Mouse (Mus musculus) mesoderm, embryonic 11.5 days (tissue): ENCODE data around the gene Nr6a1.

Experiments used
- DNase-seq: peaks from one replicate; pipeline ENCODE4 v3.0.0-alpha.2; 2012; ENCODE audit warnings: low read depth, low spot score

Nr6a1 gene

DNA sequence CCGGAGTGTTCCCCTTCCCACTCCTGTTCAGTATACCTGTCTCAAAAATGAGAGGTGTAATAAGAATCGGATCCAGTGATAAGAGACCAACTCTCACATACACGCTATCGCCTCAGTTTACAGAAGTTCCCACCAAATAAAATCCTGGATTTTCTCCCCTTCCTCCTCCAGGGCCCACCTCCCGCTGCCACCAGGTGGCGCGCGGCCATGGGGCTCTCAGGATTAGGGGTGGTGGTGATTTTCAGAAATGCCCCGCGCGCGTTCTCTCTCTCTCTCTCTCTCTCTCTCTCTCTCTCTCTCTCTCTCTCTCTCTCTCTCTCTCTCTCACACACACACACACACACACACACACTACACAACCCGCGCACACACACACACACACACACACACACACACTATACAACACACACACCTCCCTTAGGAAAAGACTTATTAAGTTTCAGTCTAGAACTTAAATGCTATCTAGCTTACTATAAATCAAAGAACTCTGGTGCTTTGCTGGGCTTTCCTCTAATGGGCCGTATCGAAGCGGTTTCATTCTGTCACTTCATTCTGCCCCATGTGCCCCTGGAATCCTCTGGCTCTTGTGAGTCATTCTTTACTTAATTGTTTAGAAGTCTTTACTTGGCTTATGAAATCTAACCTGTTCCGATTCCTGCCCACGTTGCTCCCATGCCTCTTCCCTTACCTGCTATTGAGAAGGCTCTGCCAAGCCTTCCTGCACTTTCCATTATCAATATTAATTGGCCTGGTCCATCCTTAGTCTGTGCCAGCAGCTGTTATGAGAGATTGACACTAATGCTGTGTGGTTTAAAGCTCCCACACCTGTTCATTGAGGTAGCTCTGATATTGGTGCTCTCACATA lies at the start of gene Nr6a1:
TSS of gene Nr6a1 (minus strand) at position 574 of the 865 bp plus-strand sequence.
- DNase-seq: peak; percentile 87

- no peak for DNase-seq
Measured at GRCm38 (mm10) chr2:38975941-38976805, 48.7 kb upstream of the Nr6a1 start.

GRCm38 (mm10) chr2:38975181-38975580 lies 47.7 kb upstream of the Nr6a1 start:
- DNase-seq: no peak

DNA sequence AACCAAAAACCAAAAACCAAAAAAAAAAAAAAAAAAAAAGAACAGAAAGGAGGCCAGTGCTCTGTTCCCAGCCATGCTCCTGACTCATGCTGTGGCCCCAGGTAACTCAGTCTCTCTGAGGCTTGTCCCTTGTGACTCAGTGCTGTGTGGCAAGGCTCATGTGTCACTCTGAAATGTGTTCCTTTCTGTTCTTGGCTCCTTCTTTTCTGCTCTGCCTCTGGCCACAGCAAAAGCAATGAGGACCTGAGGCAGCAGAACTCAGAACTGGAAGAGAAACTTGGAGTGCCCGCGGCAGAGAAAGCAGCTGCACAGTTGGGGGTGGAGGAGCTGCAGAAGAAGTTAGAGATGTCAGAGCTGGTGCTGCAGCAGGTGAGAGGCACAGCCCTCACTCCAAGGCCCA lies 46.7 kb upstream of the Nr6a1 start:
- no peak for DNase-seq

- DNase-seq: no peak
Measured at GRCm38 (mm10) chr2:38973701-38974100, 46.2 kb upstream of the Nr6a1 start.

- no peak for DNase-seq
Measured at GRCm38 (mm10) chr2:38973223-38973622, 45.7 kb upstream of the Nr6a1 start.

- no peak for DNase-seq
Measured at GRCm38 (mm10) chr2:38970057-38970456, 42.6 kb upstream of the Nr6a1 start.

GRCm38 (mm10) chr2:38969650-38970049 lies 42.2 kb upstream of the Nr6a1 start:
- no peak for DNase-seq

DNA sequence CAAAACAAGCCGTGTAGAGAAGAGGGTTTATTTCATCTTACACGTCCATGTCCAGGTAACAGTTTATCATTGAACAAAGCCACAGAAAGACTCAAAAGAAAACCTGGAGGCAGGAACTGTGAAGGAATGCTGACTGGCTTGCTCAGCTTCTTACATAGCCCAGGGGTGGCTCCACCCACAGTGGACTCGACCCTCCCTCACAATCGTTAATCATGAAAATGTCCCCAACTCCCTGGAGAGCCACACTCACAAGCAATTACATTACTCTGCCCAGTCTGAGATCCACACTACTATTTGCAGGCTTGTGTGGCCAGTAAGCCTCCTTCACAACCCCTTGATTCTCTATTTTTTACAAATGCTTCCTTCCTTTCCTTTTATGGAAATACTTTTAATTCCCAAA lies 36.7 kb upstream of the Nr6a1 start:
- DNase-seq: peak; percentile 82

- DNase-seq: no peak
Measured at GRCm38 (mm10) chr2:38957671-38958223, 30.3 kb upstream of the Nr6a1 start.

DNA sequence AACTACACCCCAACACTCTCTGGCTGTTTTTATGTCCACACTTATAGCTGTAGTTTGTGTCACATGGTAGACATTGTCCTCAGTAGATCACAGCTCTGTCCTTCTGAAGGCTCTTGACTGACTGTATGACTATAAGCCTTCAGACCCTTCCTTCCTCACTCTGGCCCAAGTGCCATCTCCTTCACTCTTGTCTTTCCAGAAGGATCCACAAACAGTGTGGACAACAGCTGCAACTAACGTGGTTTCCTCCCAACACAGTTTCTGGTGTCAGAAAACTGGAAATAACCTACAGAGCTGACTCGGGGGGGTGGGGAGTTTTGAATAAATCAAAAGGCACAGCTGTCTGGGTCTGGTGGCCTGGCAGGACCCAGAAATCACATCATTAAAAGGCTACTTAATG lies 28.6 kb upstream of the Nr6a1 start:
- DNase-seq: no peak

- no peak for DNase-seq
Measured at GRCm38 (mm10) chr2:38953152-38953883, 25.8 kb upstream of the Nr6a1 start.

GRCm38 (mm10) chr2:38950281-38950719 lies 22.8 kb upstream of the Nr6a1 start:
- no peak for DNase-seq

GRCm38 (mm10) chr2:38947566-38947965 lies 20.1 kb upstream of the Nr6a1 start:
- DNase-seq: no peak

- no peak for DNase-seq
Measured at GRCm38 (mm10) chr2:38944460-38945161, 17.1 kb upstream of the Nr6a1 start.

DNA sequence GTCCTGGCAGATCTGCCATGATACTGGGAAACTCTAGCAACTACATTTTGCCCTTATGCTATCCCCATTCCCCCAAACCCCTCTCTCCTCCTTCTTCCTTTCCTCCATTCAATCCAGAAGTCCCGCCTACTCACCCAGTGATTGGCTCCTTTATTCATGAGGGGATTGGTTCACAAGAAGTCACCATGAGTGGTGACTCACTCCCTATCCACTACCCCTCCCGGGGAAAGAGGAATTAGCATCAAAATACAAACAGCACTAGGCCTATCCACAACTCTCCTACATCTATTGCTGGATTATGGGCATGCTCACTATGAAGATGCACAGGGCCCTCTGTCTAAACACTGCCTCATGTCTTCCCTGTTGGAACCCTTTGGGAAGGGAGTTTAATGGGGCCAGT lies 16.5 kb upstream of the Nr6a1 start:
- DNase-seq: no peak

DNA sequence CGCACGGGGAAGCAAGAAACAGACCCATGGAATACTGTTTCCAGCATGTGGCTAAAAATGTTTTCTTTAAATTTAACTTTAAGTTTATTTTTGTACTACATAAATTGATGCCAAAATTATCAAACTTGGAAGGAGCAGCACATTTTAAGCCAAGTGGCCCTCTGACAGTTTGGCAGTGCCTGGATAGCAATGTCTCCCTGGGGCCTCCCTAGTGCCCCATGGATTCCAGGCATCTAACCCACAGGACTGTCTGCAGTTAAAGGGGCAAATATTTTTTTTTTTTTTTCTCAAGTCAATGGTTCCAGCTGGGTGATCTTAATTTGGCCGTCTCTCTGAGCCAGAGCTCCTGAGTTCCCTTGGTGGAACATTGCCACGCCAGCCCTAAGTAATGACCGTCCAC lies 15.7 kb upstream of the Nr6a1 start:
- DNase-seq: no peak

DNA sequence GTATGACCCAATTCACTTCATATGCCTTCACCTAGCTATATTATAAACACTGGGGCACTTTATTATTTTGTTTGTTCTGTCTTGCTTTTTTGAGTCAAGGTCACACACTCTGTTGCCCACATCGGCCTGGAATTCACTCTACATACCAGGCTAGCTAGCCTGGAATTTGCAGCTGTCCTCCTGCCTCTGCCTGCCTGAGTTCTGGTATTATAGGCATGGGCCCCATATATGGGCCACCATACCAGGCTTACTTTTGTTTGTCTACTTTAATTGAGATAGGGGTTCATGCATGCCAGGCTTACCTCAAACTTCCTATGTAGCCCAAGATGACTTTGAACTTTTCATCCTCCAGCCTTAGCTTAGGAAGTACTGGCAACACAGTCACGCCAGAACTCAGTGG lies 14.4 kb upstream of the Nr6a1 start:
- no peak for DNase-seq

DNA sequence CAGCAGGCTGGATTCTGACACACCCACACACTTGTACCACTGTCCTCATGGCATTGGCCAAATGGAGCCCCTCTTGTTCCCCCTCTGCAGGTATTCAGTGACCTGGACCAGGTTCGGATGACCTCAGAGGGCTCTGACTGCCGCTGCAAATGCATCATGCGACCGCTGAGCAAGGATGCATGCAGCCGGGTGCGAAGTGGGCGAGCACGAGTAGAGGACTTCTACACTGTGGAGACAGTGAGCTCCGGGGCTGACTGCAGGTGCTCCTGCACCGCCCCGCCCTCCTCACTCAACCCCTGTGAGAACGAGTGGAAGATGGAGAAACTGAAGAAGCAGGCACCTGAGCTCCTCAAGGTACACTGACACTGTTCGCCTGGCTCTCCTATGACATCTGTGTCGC lies 13.9 kb upstream of the Nr6a1 start:
- DNase-seq: no peak

DNA sequence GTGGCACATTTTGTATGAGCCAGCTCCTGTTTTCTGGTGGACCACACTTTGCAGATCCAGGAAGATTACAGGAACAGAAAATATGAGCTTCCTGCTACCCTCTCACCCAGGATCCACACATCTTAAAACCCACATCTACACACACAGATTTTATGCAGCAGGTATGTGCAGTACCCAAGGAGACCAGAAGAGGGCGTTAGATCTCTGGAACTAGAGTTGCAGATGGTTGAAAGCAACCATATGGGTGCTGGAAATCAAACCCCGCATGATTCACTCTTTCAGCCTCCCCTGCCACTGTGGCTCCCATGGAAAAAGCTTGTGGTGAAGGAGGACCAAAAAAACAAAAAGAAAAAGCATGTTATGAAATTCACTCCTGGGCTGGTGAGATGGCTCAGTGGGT lies 11.6 kb upstream of the Nr6a1 start:
- DNase-seq: no peak

GRCm38 (mm10) chr2:38938007-38938406 lies 10.5 kb upstream of the Nr6a1 start:
- DNase-seq: no peak
